Mouse (Mus musculus): ENCODE measurements at regions not wholly inside any gene's neighbourhood (a gene's known extent, or its start where the extent isn't known, plus 50 kb on each side); places are given as distances from the start of the nearest gene placed in this dataset.

- TF ChIP-seq CTCF (IDR thresholded peaks at IDR 0.05) = no peak
- no peak for TF ChIP-seq EP300 (IDR thresholded peaks at IDR 0.05)
Measured at GRCm38 (mm10) chr17:9540156-9540555, 118.3 kb downstream of the Gm17728 start.

Data from lung, postnatal 0 days (tissue).